Mouse (Mus musculus) brain, embryonic 14.5 days (tissue): Measurements from ENCODE around the gene Fam3b.

ENCODE experiments used
- CTCF ChIP-seq: fragments of 200-500 bp; IDR thresholded peaks from 2 replicates; pipeline ENCODE4 v1.5.1; 2012; ENCODE audit warnings: inconsistent platforms, mild to moderate bottlenecking, moderate library complexity, borderline replicate concordance; ENCODE audit not compliant: insufficient read depth, insufficient read length; ENCODE audit errors: extremely low read depth
- POLR2A ChIP-seq: fragments of 200-500 bp; IDR thresholded peaks from 2 replicates; pipeline ENCODE4 v1.6.1; 2012; ENCODE audit warnings: mild to moderate bottlenecking, inconsistent platforms, borderline replicate concordance; ENCODE audit not compliant: poor library complexity, insufficient read depth, insufficient read length, severe bottlenecking; ENCODE audit errors: extremely low read depth

DNA sequence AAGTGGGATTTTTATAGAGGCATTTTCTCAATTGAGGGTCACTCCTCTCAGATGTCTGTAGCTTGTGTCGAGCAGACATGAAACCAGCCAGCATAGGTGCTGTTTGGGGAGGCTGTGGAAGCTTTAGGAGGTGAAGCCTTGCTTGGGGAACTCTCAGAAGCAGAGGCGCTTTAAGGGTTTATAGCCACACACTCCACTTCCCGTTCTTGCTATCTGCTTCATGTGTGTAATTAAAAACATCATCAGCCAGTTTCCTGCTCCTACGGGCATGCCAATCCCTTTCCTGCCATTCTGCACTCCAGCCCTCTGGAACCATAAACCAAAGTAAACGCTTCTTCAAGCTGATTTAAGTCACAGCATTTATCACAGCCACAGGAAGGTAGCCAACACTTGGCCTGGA is 3.8 kb downstream of the Fam3b start:
- TF ChIP-seq POLR2A = no peak
- no peak for TF ChIP-seq CTCF
